ENCODE assay signal across 8 mouse cellular contexts in genomic region chr12:75595291-75596153, GRCm38 (mm10). TPM values are rescaled to one million over a fixed set of nuclear protein-coding genes. Genes with fewer than 3 reads are reported as not detected.
DNase-seq lines count a peak whose midpoint lies in the region; ATAC-seq lines count a peak whose summit lies in the region.

No protein-coding gene starts in this region.

- peak overlapping the region; percentile 67 for H3K4me2 ChIP-seq in midbrain, embryonic 15.5 days
- H3K4me2 ChIP-seq in stomach, embryonic 14.5 days (replicated peaks; ENCODE audit: low read depth, low read length) = peak overlapping the region; percentile 84

- no peaks in the 10 kb centered on the region for H3K27me3 ChIP-seq in heart, embryonic 10.5 days (ENCODE audit: insufficient read depth, poor library complexity, severe bottlenecking)
- no peaks in the 10 kb centered on the region for H3K27me3 ChIP-seq in erythroblast, embryonic 14.5 days (ENCODE audit: control insufficient read depth)
- no peaks in the 10 kb centered on the region for H3K27me3 ChIP-seq in midbrain, embryonic 15.5 days (replicated peaks)
- H3K27me3 ChIP-seq in stomach, embryonic 14.5 days (ENCODE audit: control insufficient read depth, insufficient read depth, low read length) = no peaks in the 10 kb centered on the region

- peak overlapping the region; percentile 93 for H3K9ac ChIP-seq in midbrain, embryonic 15.5 days
- peak overlapping the region; percentile 96 for H3K9ac ChIP-seq in stomach, embryonic 14.5 days (replicated peaks; ENCODE audit: low read depth, low read length)

- H3K4me3 ChIP-seq in heart, embryonic 10.5 days = peak overlapping the region; percentile 94
- peak overlapping the region; percentile 97 for H3K4me3 ChIP-seq in erythroblast, embryonic 14.5 days (replicated peaks)
- H3K4me3 ChIP-seq in midbrain, embryonic 15.5 days = peak overlapping the region; percentile 69
- peak overlapping the region; percentile 100 for H3K4me3 ChIP-seq in stomach, embryonic 14.5 days (ENCODE audit: low read depth, low read length)

- under 1% methylated on average over 96 of the region's 97 CpGs for WGBS in heart, embryonic 10.5 days
- WGBS in midbrain, embryonic 15.5 days = 1% methylated on average over 96 of the region's 97 CpGs
- WGBS in stomach, embryonic 14.5 days = under 1% methylated on average over 85 of the region's 97 CpGs

- peak; percentile 82 for DNase-seq in heart, embryonic 10.5 days (ENCODE audit: low spot score)
- DNase-seq in heart, postnatal 4 days = no peak
- DNase-seq in adrenal gland, postnatal 4 days (ENCODE audit: low spot score in 2 of 2) = peak; percentile 14 to 30
- DNase-seq in induced T-regulatory cell, adult 2 months (ENCODE audit: low read depth) = peak; percentile 64
- peak; percentile 61 for DNase-seq in liver

- peaks cover 28% of the 10 kb centered on the region for H3K4me1 ChIP-seq in heart, embryonic 10.5 days
- H3K4me1 ChIP-seq in erythroblast, embryonic 14.5 days (ENCODE audit: control insufficient read depth) = peaks cover 46% of the 10 kb centered on the region
- peaks cover 17% of the 10 kb centered on the region for H3K4me1 ChIP-seq in midbrain, embryonic 15.5 days
- H3K4me1 ChIP-seq in stomach, embryonic 14.5 days (ENCODE audit: control insufficient read depth, insufficient read depth, low read length) = peaks cover 6% of the 10 kb centered on the region; the same call in 1 of the 2 replicates

- peaks cover 23% of the 10 kb centered on the region for H3K36me3 ChIP-seq in heart, embryonic 10.5 days
- peaks cover 30% of the 10 kb centered on the region for H3K36me3 ChIP-seq in erythroblast, embryonic 14.5 days (ENCODE audit: control insufficient read depth)
- H3K36me3 ChIP-seq in midbrain, embryonic 15.5 days (replicated peaks) = peaks cover 12% of the 10 kb centered on the region; the same call in 1 of the 2 replicates
- H3K36me3 ChIP-seq in stomach, embryonic 14.5 days (ENCODE audit: control insufficient read depth, insufficient read depth, low read length) = peaks cover 14% of the 10 kb centered on the region

- H3K9me3 ChIP-seq in heart, embryonic 10.5 days = no peaks in the 10 kb centered on the region
- no peaks in the 10 kb centered on the region for H3K9me3 ChIP-seq in erythroblast, embryonic 14.5 days (ENCODE audit: control insufficient read depth, low read length)
- H3K9me3 ChIP-seq in midbrain, embryonic 15.5 days = no peaks in the 10 kb centered on the region
- H3K9me3 ChIP-seq in stomach, embryonic 14.5 days (ENCODE audit: control insufficient read depth, low read depth, low read length) = no peaks in the 10 kb centered on the region

- peak; percentile 43 for ATAC-seq in midbrain, embryonic 15.5 days (replicated peaks)
- ATAC-seq in stomach, embryonic 14.5 days (ENCODE audit: insufficient number of reproducible peaks, insufficient read depth, low FRiP score, low read depth) = peak; percentile 24; the same call in 1 of the 2 replicates

- peak overlapping the region; percentile 99 for H3K27ac ChIP-seq in heart, embryonic 10.5 days
- peak overlapping the region; percentile 98 for H3K27ac ChIP-seq in midbrain, embryonic 15.5 days
- peak overlapping the region; percentile 95 for H3K27ac ChIP-seq in stomach, embryonic 14.5 days (ENCODE audit: low read length)

RNA-seq across cellular contexts. Expression of gene Ppp2r5e, which starts 0.5 kb away (rescaled TPM):
- polyA plus RNA-seq in heart, embryonic 10.5 days (2016; fragmentation: Nextera tagmentation; extraction: Ambion mirVana) = 8.8 and 9.4 TPM in 2 replicates
- 10 to 100 TPM; 35.1 to 39.1 TPM for total RNA-seq in heart, postnatal 4 days (2021)
- total RNA-seq in adrenal gland, postnatal 4 days (2021) = 10 to 100 TPM; 47.1 to 53.2 TPM
- 4.2 and 4.3 TPM in 2 replicates for polyA plus RNA-seq in erythroblast, embryonic 14.5 days (2012)
- polyA plus RNA-seq in midbrain, embryonic 15.5 days (2015; fragmentation: Nextera tagmentation; extraction: Ambion mirVana) = 20.9 and 21.3 TPM in 2 replicates
- polyA plus RNA-seq in stomach, embryonic 14.5 days (2014; fragmentation: Nextera tagmentation; extraction: Ambion mirVana) = 17.2 and 17.5 TPM in 2 replicates
